Mouse (Mus musculus): ENCODE data around the gene Mrs2. TPM values are rescaled to one million over a fixed set of nuclear protein-coding genes. Genes with fewer than 3 reads are reported as not detected.

The Mrs2 gene
- polyA plus RNA-seq, 1 experiment, result 23.9 TPM

GRCm38 (mm10) chr13:25018316-25018715 lies 1.9 kb downstream of the Mrs2 start:
- no peak overlapping the region; the same call in 1 of the 2 replicates for H3K4me3 ChIP-seq (ENCODE audit: insufficient read depth, low read depth, low read length)
- 81% methylated on average over 9 of the region's 9 CpGs for WGBS
- H3K4me1 ChIP-seq (ENCODE audit: control insufficient read depth, insufficient read depth, low read length), result peaks cover 12% of the 10 kb centered on the region
- H3K36me3 ChIP-seq (ENCODE audit: control insufficient read depth, insufficient read depth, low read length), result no peaks in the 10 kb centered on the region; the same call in 1 of the 2 replicates
- TF ChIP-seq CTCF (conservative IDR thresholded peaks at IDR 0.05; ENCODE audit: insufficient read depth, insufficient read length, low read depth, low read length) (no peak), POLR2A (IDR thresholded peaks at IDR 0.05; ENCODE audit: low read depth, low read length) (no peak)
- no peak overlapping the region for H3K27ac ChIP-seq (ENCODE audit: insufficient read depth, low read depth, low read length)
- no peak for DNase-seq
- no peaks in the 10 kb centered on the region for H3K27me3 ChIP-seq (replicated peaks; ENCODE audit: control insufficient read depth, insufficient read depth, low read length)

DNA sequence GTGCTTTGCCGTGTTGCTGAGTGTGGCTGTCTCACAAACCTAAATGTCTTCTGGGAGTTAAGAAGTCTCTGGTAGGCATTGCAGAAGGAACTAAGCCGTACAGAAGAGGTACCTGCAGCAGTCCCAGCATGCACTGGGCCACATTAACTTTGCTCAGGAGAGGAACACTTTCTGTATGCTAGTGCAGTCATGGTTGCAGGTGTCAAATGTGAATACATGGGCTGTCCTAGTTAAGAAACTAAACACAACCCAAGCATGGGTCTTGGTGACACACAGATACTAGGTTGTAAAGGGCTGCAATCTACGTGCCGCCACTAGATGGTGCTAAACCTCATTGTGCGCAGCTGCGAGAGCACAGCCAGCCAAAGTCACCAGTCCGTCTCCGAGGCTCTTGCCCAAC lies 13.1 kb downstream of the Mrs2 start:
- H3K4me3 ChIP-seq (ENCODE audit: insufficient read depth, low read depth, low read length), result no peak overlapping the region
- no peaks in the 10 kb centered on the region for H3K4me1 ChIP-seq (ENCODE audit: control insufficient read depth, insufficient read depth, low read length)
- TF ChIP-seq POLR2A (IDR thresholded peaks at IDR 0.05; ENCODE audit: low read depth, low read length), result no peak
- TF ChIP-seq CTCF (conservative IDR thresholded peaks at IDR 0.05; ENCODE audit: insufficient read depth, insufficient read length, low read depth, low read length), result no peak
- H3K27ac ChIP-seq (ENCODE audit: insufficient read depth, low read depth, low read length), result no peak overlapping the region
- 47% methylated on average over 8 of the region's 8 CpGs for WGBS
- no peaks in the 10 kb centered on the region for H3K27me3 ChIP-seq (replicated peaks; ENCODE audit: control insufficient read depth, insufficient read depth, low read length)
- peak; percentile 54 for DNase-seq
- no peaks in the 10 kb centered on the region for H3K36me3 ChIP-seq (ENCODE audit: control insufficient read depth, insufficient read depth, low read length)

- peaks cover 3% of the 10 kb centered on the region for H3K36me3 ChIP-seq (ENCODE audit: control insufficient read depth, insufficient read depth, low read length)
- no peaks in the 10 kb centered on the region for H3K4me1 ChIP-seq (ENCODE audit: control insufficient read depth, insufficient read depth, low read length)
- no peaks in the 10 kb centered on the region for H3K27me3 ChIP-seq (replicated peaks; ENCODE audit: control insufficient read depth, insufficient read depth, low read length)
- no peak for DNase-seq
- no peak for TF ChIP-seq POLR2A (IDR thresholded peaks at IDR 0.05; ENCODE audit: low read depth, low read length)
- no peak for TF ChIP-seq CTCF (conservative IDR thresholded peaks at IDR 0.05; ENCODE audit: insufficient read depth, insufficient read length, low read depth, low read length)
- H3K27ac ChIP-seq (ENCODE audit: insufficient read depth, low read depth, low read length), result no peak overlapping the region
- no peak overlapping the region for H3K4me3 ChIP-seq (ENCODE audit: insufficient read depth, low read depth, low read length)
Observed at GRCm38 (mm10) chr13:25002965-25003364, 17.2 kb downstream of the Mrs2 start.

DNA sequence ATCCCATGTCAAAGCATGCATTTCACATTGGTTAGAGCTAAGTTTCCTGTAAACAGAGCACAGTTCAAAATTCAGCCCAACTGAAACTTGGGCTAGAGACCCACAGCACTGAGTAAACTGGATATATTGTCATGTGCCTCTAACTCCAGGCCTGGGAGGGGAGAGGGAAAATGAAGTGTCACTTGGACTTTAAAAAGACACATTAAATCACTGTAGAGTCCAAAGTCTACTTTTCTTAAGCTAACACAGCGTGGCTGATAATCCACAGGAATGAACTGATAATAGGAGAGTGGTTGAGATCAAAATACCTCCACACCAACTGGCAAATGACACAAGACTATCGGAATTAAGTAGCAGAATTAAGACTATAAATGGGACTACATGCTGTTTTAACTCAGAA lies 20.6 kb downstream of the Mrs2 start:
- no peak for TF ChIP-seq POLR2A (IDR thresholded peaks at IDR 0.05; ENCODE audit: low read depth, low read length)

DNA sequence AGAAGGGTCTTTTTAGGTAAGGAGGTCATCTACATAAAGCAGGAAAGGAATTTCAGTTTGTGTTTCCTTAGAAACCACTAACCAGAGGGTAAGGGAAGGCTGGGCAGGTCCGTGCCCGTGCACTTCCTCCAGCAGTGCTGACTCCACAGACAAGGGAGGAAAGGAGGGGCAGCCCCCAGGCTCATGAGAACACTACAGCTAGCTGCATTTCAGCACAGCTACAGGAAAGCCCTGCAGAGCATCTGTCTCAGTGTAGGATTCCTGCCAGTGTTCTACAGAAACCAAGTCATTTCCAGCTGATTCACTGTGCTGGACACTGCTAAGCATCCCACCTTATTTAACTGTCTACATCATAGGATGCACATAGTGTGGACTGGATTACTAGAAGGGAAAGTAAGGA lies 27.0 kb downstream of the Mrs2 start:
- no peak for TF ChIP-seq CTCF (conservative IDR thresholded peaks at IDR 0.05; ENCODE audit: insufficient read depth, insufficient read length, low read depth, low read length)
- TF ChIP-seq POLR2A (IDR thresholded peaks at IDR 0.05; ENCODE audit: low read depth, low read length), result no peak
- H3K4me1 ChIP-seq (ENCODE audit: control insufficient read depth, insufficient read depth, low read length), result peaks cover 4% of the 10 kb centered on the region; the same call in 1 of the 2 replicates
- WGBS, result 17% methylated on average over 2 of the region's 2 CpGs
- H3K27me3 ChIP-seq (replicated peaks; ENCODE audit: control insufficient read depth, insufficient read depth, low read length), result no peaks in the 10 kb centered on the region
- H3K36me3 ChIP-seq (ENCODE audit: control insufficient read depth, insufficient read depth, low read length), result peaks cover 12% of the 10 kb centered on the region
- no peak overlapping the region for H3K27ac ChIP-seq (ENCODE audit: insufficient read depth, low read depth, low read length)
- no peak for DNase-seq
- no peak overlapping the region for H3K4me3 ChIP-seq (ENCODE audit: insufficient read depth, low read depth, low read length)

More for the DNA sequence above, 20.6 kb downstream of the Mrs2 start:
- H3K27me3 ChIP-seq (replicated peaks; ENCODE audit: control insufficient read depth, insufficient read depth, low read length), result no peaks in the 10 kb centered on the region
- H3K36me3 ChIP-seq (ENCODE audit: control insufficient read depth, insufficient read depth, low read length), result peaks cover 12% of the 10 kb centered on the region
- no peaks in the 10 kb centered on the region for H3K4me1 ChIP-seq (ENCODE audit: control insufficient read depth, insufficient read depth, low read length)
- DNase-seq, result no peak
- H3K4me3 ChIP-seq (ENCODE audit: insufficient read depth, low read depth, low read length), result no peak overlapping the region
- 72% methylated on average over 2 of the region's 2 CpGs for WGBS
- no peak overlapping the region for H3K27ac ChIP-seq (ENCODE audit: insufficient read depth, low read depth, low read length)

GRCm38 (mm10) chr13:24989006-24989405 lies 31.2 kb downstream of the Mrs2 start:
- DNase-seq, result peak; percentile 57

DNA sequence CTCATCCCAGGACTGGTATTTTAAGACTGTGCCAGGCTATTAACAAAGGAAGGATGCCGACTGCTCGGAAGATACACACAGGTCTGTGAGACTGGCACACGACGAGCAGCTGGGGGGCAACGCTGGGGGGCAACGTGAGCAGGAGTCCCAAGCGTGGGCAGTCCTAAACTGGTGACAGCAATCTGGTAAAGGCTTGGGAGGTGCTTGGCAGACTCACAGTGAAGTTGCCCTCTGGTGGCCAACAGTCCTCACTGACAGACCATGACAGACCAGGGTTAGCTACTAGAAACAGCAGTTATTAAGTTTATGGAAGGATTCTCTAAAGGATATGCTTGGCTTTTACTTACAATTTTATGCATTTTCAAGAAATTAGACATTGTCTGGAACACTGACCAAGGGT lies 31.8 kb downstream of the Mrs2 start:
- H3K27ac ChIP-seq (ENCODE audit: insufficient read depth, low read depth, low read length), result no peak overlapping the region
- H3K4me1 ChIP-seq (ENCODE audit: control insufficient read depth, insufficient read depth, low read length), result peaks cover 4% of the 10 kb centered on the region; the same call in 1 of the 2 replicates
- no peak for TF ChIP-seq POLR2A (IDR thresholded peaks at IDR 0.05; ENCODE audit: low read depth, low read length)
- peak; percentile 85 for TF ChIP-seq CTCF (conservative IDR thresholded peaks at IDR 0.05; ENCODE audit: insufficient read depth, insufficient read length, low read depth, low read length)
- H3K4me3 ChIP-seq (ENCODE audit: insufficient read depth, low read depth, low read length), result no peak overlapping the region
- 33% methylated on average over 7 of the region's 7 CpGs for WGBS
- 0 out of 2 replicates have a peak, but pooled peaks cover 2% of the 10 kb centered on the region for H3K36me3 ChIP-seq (ENCODE audit: control insufficient read depth, insufficient read depth, low read length)
- H3K27me3 ChIP-seq (replicated peaks; ENCODE audit: control insufficient read depth, insufficient read depth, low read length), result no peaks in the 10 kb centered on the region
- peak; percentile 67 for DNase-seq

More at GRCm38 (mm10) chr13:24989006-24989405, 31.2 kb downstream of the Mrs2 start:
- TF ChIP-seq CTCF (conservative IDR thresholded peaks at IDR 0.05; ENCODE audit: insufficient read depth, insufficient read length, low read depth, low read length) (no peak), POLR2A (IDR thresholded peaks at IDR 0.05; ENCODE audit: low read depth, low read length) (no peak)
- 52% methylated on average over 6 of the region's 6 CpGs for WGBS
- H3K36me3 ChIP-seq (ENCODE audit: control insufficient read depth, insufficient read depth, low read length), result 0 out of 2 replicates have a peak, but pooled peaks cover 2% of the 10 kb centered on the region
- no peak overlapping the region for H3K27ac ChIP-seq (ENCODE audit: insufficient read depth, low read depth, low read length)
- no peak overlapping the region for H3K4me3 ChIP-seq (ENCODE audit: insufficient read depth, low read depth, low read length)
- H3K27me3 ChIP-seq (replicated peaks; ENCODE audit: control insufficient read depth, insufficient read depth, low read length), result no peaks in the 10 kb centered on the region
- H3K4me1 ChIP-seq (ENCODE audit: control insufficient read depth, insufficient read depth, low read length), result peaks cover 4% of the 10 kb centered on the region; the same call in 1 of the 2 replicates
